Mouse (Mus musculus): Measurements from ENCODE around the gene Plekho1. TPM values are rescaled to one million over a fixed set of nuclear protein-coding genes. Genes with fewer than 3 reads are reported as not detected.

Gene Plekho1
- polyA plus RNA-seq, 1 experiment from 2014 or later = 40.5 TPM

- no peak for DNase-seq (ENCODE audit: low spot score)
- Histone ChIP-seq H3K4me1 (ENCODE audit: control insufficient read depth, insufficient read depth, low read length) (peaks cover 24% of the 10 kb centered on the region), H3K27me3 (replicated peaks; ENCODE audit: control insufficient read depth, insufficient read depth, low read length) (no peaks in the 10 kb centered on the region), H3K9ac (ENCODE audit: low read depth, low read length) (peak overlapping the region; percentile 93), H3K27ac (replicated peaks; ENCODE audit: low read depth, low read length) (peak overlapping the region; percentile 97), H3K4me2 (ENCODE audit: low read depth, low read length) (peak overlapping the region; percentile 66), H3K4me3 (ENCODE audit: low read depth, low read length) (peak overlapping the region; percentile 78), H3K9me3 (ENCODE audit: control insufficient read depth, low read length) (no peaks in the 10 kb centered on the region), H3K36me3 (ENCODE audit: control insufficient read depth, insufficient read depth, low read length) (peaks cover 39% of the 10 kb centered on the region)
- 18% methylated on average over 4 of the region's 4 CpGs for WGBS
- ATAC-seq (ENCODE audit: low read depth) = no peak
Measured at GRCm38 (mm10) chr3:95993881-95994280, 1.9 kb downstream of the Plekho1 start.

- H3K4me1 ChIP-seq (ENCODE audit: control insufficient read depth, insufficient read depth, low read length) = peaks cover 24% of the 10 kb centered on the region
- ATAC-seq (ENCODE audit: low read depth) (no peak), DNase-seq (ENCODE audit: low spot score) (no peak)
- peak overlapping the region; percentile 93; the same call in 1 of the 2 replicates for H3K9ac ChIP-seq (ENCODE audit: low read depth, low read length)
- no peaks in the 10 kb centered on the region for H3K9me3 ChIP-seq (ENCODE audit: control insufficient read depth, low read length)
- H3K4me3 ChIP-seq (ENCODE audit: low read depth, low read length) = peak overlapping the region; percentile 78
- no peaks in the 10 kb centered on the region for H3K27me3 ChIP-seq (replicated peaks; ENCODE audit: control insufficient read depth, insufficient read depth, low read length)
- peaks cover 47% of the 10 kb centered on the region for H3K36me3 ChIP-seq (ENCODE audit: control insufficient read depth, insufficient read depth, low read length)
- H3K4me2 ChIP-seq (ENCODE audit: low read depth, low read length) = peak overlapping the region; percentile 66
- WGBS = 50% methylated on average over 4 of the region's 5 CpGs
- no peak overlapping the region for H3K27ac ChIP-seq (replicated peaks; ENCODE audit: low read depth, low read length)
Measured at GRCm38 (mm10) chr3:95992990-95993603, 2.7 kb downstream of the Plekho1 start.

- peaks cover 23% of the 10 kb centered on the region for H3K4me1 ChIP-seq (ENCODE audit: control insufficient read depth, insufficient read depth, low read length)
Measured at GRCm38 (mm10) chr3:95990413-95990941, 5.3 kb downstream of the Plekho1 start.

GRCm38 (mm10) chr3:95988969-95989368 lies 6.8 kb downstream of the Plekho1 start:
- no peak overlapping the region for H3K4me2 ChIP-seq (ENCODE audit: low read depth, low read length)
- no peak overlapping the region for H3K4me3 ChIP-seq (ENCODE audit: low read depth, low read length)
- peak overlapping the region; percentile 15; the same call in 1 of the 2 replicates for H3K9ac ChIP-seq (ENCODE audit: low read depth, low read length)
- H3K9me3 ChIP-seq (ENCODE audit: control insufficient read depth, low read length) = no peaks in the 10 kb centered on the region
- DNase-seq (ENCODE audit: low spot score) (peak; percentile 83), ATAC-seq (ENCODE audit: low read depth) (0 out of 2 replicates have a peak, but pooled peaks have one; percentile 6)
- peak overlapping the region; percentile 61 for H3K27ac ChIP-seq (replicated peaks; ENCODE audit: low read depth, low read length)
- H3K36me3 ChIP-seq (ENCODE audit: control insufficient read depth, insufficient read depth, low read length) = peaks cover 48% of the 10 kb centered on the region
- no peaks in the 10 kb centered on the region for H3K27me3 ChIP-seq (replicated peaks; ENCODE audit: control insufficient read depth, insufficient read depth, low read length)
- peaks cover 30% of the 10 kb centered on the region for H3K4me1 ChIP-seq (ENCODE audit: control insufficient read depth, insufficient read depth, low read length)
- WGBS = 54% methylated on average over 10 of the region's 10 CpGs

More at GRCm38 (mm10) chr3:95990413-95990941, 5.3 kb downstream of the Plekho1 start:
- Histone ChIP-seq H3K9ac (ENCODE audit: low read depth, low read length) (no peak overlapping the region), H3K4me3 (ENCODE audit: low read depth, low read length) (no peak overlapping the region), H3K27ac (replicated peaks; ENCODE audit: low read depth, low read length) (no peak overlapping the region), H3K4me2 (ENCODE audit: low read depth, low read length) (no peak overlapping the region), H3K36me3 (ENCODE audit: control insufficient read depth, insufficient read depth, low read length) (peaks cover 48% of the 10 kb centered on the region), H3K9me3 (ENCODE audit: control insufficient read depth, low read length) (no peaks in the 10 kb centered on the region), H3K27me3 (replicated peaks; ENCODE audit: control insufficient read depth, insufficient read depth, low read length) (no peaks in the 10 kb centered on the region)
- DNase-seq (ENCODE audit: low spot score) (no peak), ATAC-seq (ENCODE audit: low read depth) (no peak)
- 87% methylated on average over 12 of the region's 12 CpGs for WGBS

GRCm38 (mm10) chr3:95988138-95988537 lies 7.7 kb downstream of the Plekho1 start:
- DNase-seq (ENCODE audit: low spot score) (no peak), ATAC-seq (ENCODE audit: low read depth) (no peak)
- H3K27me3 ChIP-seq (replicated peaks; ENCODE audit: control insufficient read depth, insufficient read depth, low read length) = no peaks in the 10 kb centered on the region
- H3K36me3 ChIP-seq (ENCODE audit: control insufficient read depth, insufficient read depth, low read length) = peaks cover 48% of the 10 kb centered on the region
- WGBS = 95% methylated on average over 1 of the region's 1 CpGs
- H3K27ac ChIP-seq (replicated peaks; ENCODE audit: low read depth, low read length) = no peak overlapping the region
- H3K4me1 ChIP-seq (ENCODE audit: control insufficient read depth, insufficient read depth, low read length) = peaks cover 22% of the 10 kb centered on the region
- H3K4me2 ChIP-seq (ENCODE audit: low read depth, low read length) = no peak overlapping the region
- H3K9ac ChIP-seq (ENCODE audit: low read depth, low read length) = no peak overlapping the region
- no peaks in the 10 kb centered on the region for H3K9me3 ChIP-seq (ENCODE audit: control insufficient read depth, low read length)
- no peak overlapping the region for H3K4me3 ChIP-seq (ENCODE audit: low read depth, low read length)

- DNase-seq (ENCODE audit: low spot score) = no peak
- Histone ChIP-seq H3K9me3 (ENCODE audit: control insufficient read depth, low read length) (no peaks in the 10 kb centered on the region), H3K4me2 (ENCODE audit: low read depth, low read length) (no peak overlapping the region), H3K4me1 (ENCODE audit: control insufficient read depth, insufficient read depth, low read length) (peaks cover 22% of the 10 kb centered on the region), H3K27ac (replicated peaks; ENCODE audit: low read depth, low read length) (no peak overlapping the region), H3K9ac (ENCODE audit: low read depth, low read length) (no peak overlapping the region), H3K36me3 (ENCODE audit: control insufficient read depth, insufficient read depth, low read length) (peaks cover 45% of the 10 kb centered on the region), H3K4me3 (ENCODE audit: low read depth, low read length) (no peak overlapping the region), H3K27me3 (replicated peaks; ENCODE audit: control insufficient read depth, insufficient read depth, low read length) (no peaks in the 10 kb centered on the region)
- WGBS = 73% methylated on average over 6 of the region's 6 CpGs
- ATAC-seq (ENCODE audit: low read depth) = no peak
Measured at GRCm38 (mm10) chr3:95987386-95988110, 8.3 kb downstream of the Plekho1 start.

DNA sequence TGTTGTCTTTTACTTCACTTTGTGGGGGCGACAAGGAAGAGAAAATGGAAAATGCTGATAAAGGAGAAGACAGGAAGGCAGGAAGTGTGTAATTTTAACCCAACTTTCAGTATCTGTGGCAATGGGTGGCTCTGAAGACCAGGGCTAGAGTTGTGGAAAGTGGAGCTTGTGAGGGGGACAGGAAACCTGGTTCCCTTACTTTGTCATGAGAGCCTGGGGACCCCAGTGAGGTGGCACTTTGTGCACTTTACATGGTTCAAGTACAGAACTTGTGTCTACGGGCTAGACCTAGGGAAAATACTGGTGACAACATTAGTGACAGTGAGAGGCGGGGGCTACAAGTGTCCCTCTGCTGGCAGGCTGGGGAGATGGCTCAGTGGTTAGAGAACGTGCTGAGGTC lies 8.8 kb downstream of the Plekho1 start:
- no peak overlapping the region for H3K4me3 ChIP-seq (ENCODE audit: low read depth, low read length)
- DNase-seq (ENCODE audit: low spot score) (no peak), ATAC-seq (ENCODE audit: low read depth) (no peak)
- no peak overlapping the region for H3K9ac ChIP-seq (ENCODE audit: low read depth, low read length)
- 0 out of 2 replicates have a peak overlapping the region, but pooled peaks have one; percentile 58 for H3K4me2 ChIP-seq (ENCODE audit: low read depth, low read length)
- 74% methylated on average over 4 of the region's 4 CpGs for WGBS
- H3K4me1 ChIP-seq (ENCODE audit: control insufficient read depth, insufficient read depth, low read length) = peaks cover 22% of the 10 kb centered on the region
- no peaks in the 10 kb centered on the region for H3K9me3 ChIP-seq (ENCODE audit: control insufficient read depth, low read length)
- no peaks in the 10 kb centered on the region for H3K27me3 ChIP-seq (replicated peaks; ENCODE audit: control insufficient read depth, insufficient read depth, low read length)
- H3K27ac ChIP-seq (replicated peaks; ENCODE audit: low read depth, low read length) = peak overlapping the region; percentile 78
- H3K36me3 ChIP-seq (ENCODE audit: control insufficient read depth, insufficient read depth, low read length) = peaks cover 40% of the 10 kb centered on the region

GRCm38 (mm10) chr3:95986001-95986622 lies 9.7 kb downstream of the Plekho1 start:
- no peaks in the 10 kb centered on the region for H3K9me3 ChIP-seq (ENCODE audit: control insufficient read depth, low read length)
- H3K4me3 ChIP-seq (ENCODE audit: low read depth, low read length) = peak overlapping the region; percentile 25
- ATAC-seq (ENCODE audit: low read depth) (peak; percentile 23; the same call in 1 of the 2 replicates), DNase-seq (ENCODE audit: low spot score) (peak; percentile 86)
- peaks cover 22% of the 10 kb centered on the region for H3K4me1 ChIP-seq (ENCODE audit: control insufficient read depth, insufficient read depth, low read length)
- WGBS = 3% methylated on average over 21 of the region's 21 CpGs
- H3K27me3 ChIP-seq (replicated peaks; ENCODE audit: control insufficient read depth, insufficient read depth, low read length) = no peaks in the 10 kb centered on the region
- peak overlapping the region; percentile 58 for H3K4me2 ChIP-seq (ENCODE audit: low read depth, low read length)
- H3K36me3 ChIP-seq (ENCODE audit: control insufficient read depth, insufficient read depth, low read length) = peaks cover 32% of the 10 kb centered on the region
- H3K9ac ChIP-seq (ENCODE audit: low read depth, low read length) = peak overlapping the region; percentile 50
- H3K27ac ChIP-seq (replicated peaks; ENCODE audit: low read depth, low read length) = peak overlapping the region; percentile 78
